Mouse (Mus musculus) bone marrow macrophage, adult 2 months (primary cell): ENCODE data around the gene Il10rb. TPM values are rescaled to one million over a fixed set of nuclear protein-coding genes. Genes with fewer than 3 reads are reported as not detected.

Source experiments
- H3K27ac ChIP-seq: 2 replicates; pipeline ENCODE4 v1.5.1; 2012; ENCODE audit warnings: low read depth, low read length; ENCODE audit not compliant: insufficient read depth
- H3K4me1 ChIP-seq: 2 replicates; pipeline ENCODE4 v1.6.1; 2012; ENCODE audit warnings: low read length; ENCODE audit not compliant: control insufficient read depth, insufficient read depth
- H3K4me3 ChIP-seq: 2 replicates; pipeline ENCODE4 v1.5.1; 2012; ENCODE audit warnings: mild to moderate bottlenecking, low read length, moderate library complexity; ENCODE audit not compliant: insufficient read depth
- CTCF ChIP-seq: IDR thresholded peaks from 2 replicates; pipeline ENCODE4 v1.5.1; 2012; ENCODE audit warnings: low read depth, mild to moderate bottlenecking, low read length, moderate library complexity
- POLR2A ChIP-seq: IDR thresholded peaks from 2 replicates; pipeline ENCODE4 v1.6.1; 2012; ENCODE audit warnings: mild to moderate bottlenecking, low read depth, low read length, borderline replicate concordance
- polyA plus RNA-seq: library from polyadenylated mRNA; stranded (reverse); fragments of >200 nt; gene quantifications from 2 replicates; pipeline ENCODE4 v1.2.4, GENCODE M21; 2012; ENCODE audit not compliant: missing spikeins, insufficient read depth, insufficient read length

The Il10rb gene
- polyA plus RNA-seq, 1 experiment = 345 TPM

GRCm38 (mm10) chr16:91395633-91396392 is 10.2 kb upstream of the Il10rb start:
- TF ChIP-seq CTCF (no peak), POLR2A (no peak)
- Histone ChIP-seq H3K27ac (no peak overlapping the region), H3K4me3 (no peak overlapping the region), H3K4me1 (peaks cover 31% of the 10 kb centered on the region)

GRCm38 (mm10) chr16:91396844-91397537 is 9.0 kb upstream of the Il10rb start:
- Histone ChIP-seq H3K4me1 (peaks cover 31% of the 10 kb centered on the region), H3K4me3 (no peak overlapping the region), H3K27ac (no peak overlapping the region)
- TF ChIP-seq CTCF = no peak
- no peak for TF ChIP-seq POLR2A

GRCm38 (mm10) chr16:91398030-91398429 is 7.9 kb upstream of the Il10rb start:
- peaks cover 31% of the 10 kb centered on the region for H3K4me1 ChIP-seq
- TF ChIP-seq POLR2A (no peak), CTCF (no peak)
- H3K27ac ChIP-seq = peak overlapping the region; percentile 99
- H3K4me3 ChIP-seq = peak overlapping the region; percentile 11

- TF ChIP-seq CTCF = no peak
- TF ChIP-seq POLR2A = no peak
- Histone ChIP-seq H3K27ac (peak overlapping the region; percentile 99), H3K4me3 (peak overlapping the region; percentile 14; the same call in 1 of the 2 replicates), H3K4me1 (peaks cover 31% of the 10 kb centered on the region)
Observed at GRCm38 (mm10) chr16:91398944-91399343, 7.0 kb upstream of the Il10rb start.

GRCm38 (mm10) chr16:91401569-91402165 is 4.3 kb upstream of the Il10rb start:
- no peak overlapping the region for H3K4me3 ChIP-seq
- peaks cover 34% of the 10 kb centered on the region for H3K4me1 ChIP-seq

GRCm38 (mm10) chr16:91403784-91404183 is 2.2 kb upstream of the Il10rb start:
- no peak overlapping the region for H3K4me3 ChIP-seq
- peaks cover 19% of the 10 kb centered on the region for H3K4me1 ChIP-seq
- TF ChIP-seq CTCF (no peak), POLR2A (no peak)
- no peak overlapping the region for H3K27ac ChIP-seq

More at GRCm38 (mm10) chr16:91401569-91402165, 4.3 kb upstream of the Il10rb start:
- H3K27ac ChIP-seq = no peak overlapping the region
- TF ChIP-seq CTCF (no peak), POLR2A (no peak)

GRCm38 (mm10) chr16:91404187-91404586 is 1.8 kb upstream of the Il10rb start:
- H3K4me3 ChIP-seq = no peak overlapping the region
- H3K27ac ChIP-seq = no peak overlapping the region
- TF ChIP-seq CTCF = no peak
- TF ChIP-seq POLR2A = no peak
- peaks cover 23% of the 10 kb centered on the region for H3K4me1 ChIP-seq

- peak overlapping the region; percentile 99 for H3K27ac ChIP-seq
- H3K4me3 ChIP-seq = 0 out of 2 replicates have a peak overlapping the region, but pooled peaks have one; percentile 2
- peaks cover 26% of the 10 kb centered on the region for H3K4me1 ChIP-seq
- no peak for TF ChIP-seq POLR2A
- no peak for TF ChIP-seq CTCF
Observed at GRCm38 (mm10) chr16:91404828-91405577, 961 bp upstream of the Il10rb start.

GRCm38 (mm10) chr16:91406585-91407220 is 739 bp downstream of the Il10rb start:
- Histone ChIP-seq H3K4me3 (peak overlapping the region; percentile 79), H3K4me1 (peaks cover 40% of the 10 kb centered on the region), H3K27ac (peak overlapping the region; percentile 99)
- no peak for TF ChIP-seq POLR2A
- no peak for TF ChIP-seq CTCF
